Mouse (Mus musculus) heart, postnatal 14 days (tissue): Measurements from ENCODE around the gene Pdk1. TPM values are rescaled to one million over a fixed set of nuclear protein-coding genes. Genes with fewer than 3 reads are reported as not detected.

Source experiments
- DNase-seq, 2 experiments: peaks; one replicate each; pipeline ENCODE4 v3.0.0; 2021 to 2022
- intact Hi-C: fragments of 180-260 bp; cut with DNase I; formaldehyde crosslinking; loops from one replicate; pipeline ENCODE4 v1.15.1; 2025
- total RNA-seq, 2 experiments: library from RNA; stranded (reverse); gene quantifications; 2 replicates each; pipeline ENCODE4 v1.2.3; 2021

The Pdk1 gene
- total RNA-seq, 2 experiments from 2014 or later: 98.2 to 107 TPM

DNA sequence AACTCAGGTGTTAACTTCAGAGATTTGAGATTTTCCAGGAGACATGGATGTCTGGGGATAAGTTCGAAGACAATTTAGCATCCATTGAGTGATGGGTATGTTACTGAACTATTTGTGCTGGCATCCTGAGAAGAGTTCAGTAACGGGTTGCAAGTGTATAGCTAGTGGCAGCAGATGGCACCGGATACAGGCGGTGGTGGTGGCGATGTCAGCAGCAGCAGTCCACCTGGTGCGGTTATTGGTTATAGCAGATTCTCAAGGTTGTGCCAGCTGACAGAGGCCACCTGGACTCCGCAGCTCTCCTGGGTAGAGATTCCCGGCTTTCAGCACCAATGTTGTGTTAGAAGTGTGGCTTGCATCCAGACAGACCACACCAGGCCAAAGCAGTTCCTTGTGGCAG lies 61.0 kb downstream of the Pdk1 start:
- DNase-seq: no peak
- intact Hi-C loops: no loop called here

GRCm38 (mm10) chr2:71936711-71937110 lies 63.7 kb downstream of the Pdk1 start:
- intact Hi-C loops: no loop called here
- no peak for DNase-seq

DNA sequence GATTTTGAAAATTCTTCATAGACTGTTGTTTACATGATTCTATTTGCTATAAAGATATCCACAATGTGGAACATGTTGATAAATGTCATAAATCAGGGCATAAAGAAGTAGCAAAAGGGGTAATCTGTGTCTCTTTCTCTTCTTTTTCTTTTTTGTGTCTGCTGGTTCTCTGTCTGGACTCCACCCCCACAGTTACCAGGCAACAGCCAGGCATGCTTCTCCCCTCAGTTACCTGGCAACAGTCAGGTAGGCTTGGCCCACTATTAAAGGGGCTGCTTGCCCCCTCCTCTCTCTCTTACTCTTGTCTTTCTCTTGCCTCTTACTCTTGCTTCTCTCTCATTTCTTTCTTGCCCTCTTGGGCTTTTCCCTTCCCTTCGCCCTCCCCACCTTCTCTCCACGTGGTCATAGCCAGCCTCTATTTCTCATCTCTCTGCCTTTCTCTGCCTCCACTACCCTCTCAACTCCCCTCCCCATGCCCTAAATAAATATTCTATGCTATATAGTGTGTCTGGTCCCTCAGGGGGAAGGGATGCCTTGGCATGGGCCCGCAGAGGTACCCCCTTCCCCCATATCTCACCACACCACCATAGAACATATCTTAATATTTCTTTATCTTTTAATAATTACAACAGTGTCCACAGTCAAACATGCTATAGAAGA lies 64.8 kb downstream of the Pdk1 start:
- intact Hi-C loops: no loop called here
- no peak for DNase-seq

DNA sequence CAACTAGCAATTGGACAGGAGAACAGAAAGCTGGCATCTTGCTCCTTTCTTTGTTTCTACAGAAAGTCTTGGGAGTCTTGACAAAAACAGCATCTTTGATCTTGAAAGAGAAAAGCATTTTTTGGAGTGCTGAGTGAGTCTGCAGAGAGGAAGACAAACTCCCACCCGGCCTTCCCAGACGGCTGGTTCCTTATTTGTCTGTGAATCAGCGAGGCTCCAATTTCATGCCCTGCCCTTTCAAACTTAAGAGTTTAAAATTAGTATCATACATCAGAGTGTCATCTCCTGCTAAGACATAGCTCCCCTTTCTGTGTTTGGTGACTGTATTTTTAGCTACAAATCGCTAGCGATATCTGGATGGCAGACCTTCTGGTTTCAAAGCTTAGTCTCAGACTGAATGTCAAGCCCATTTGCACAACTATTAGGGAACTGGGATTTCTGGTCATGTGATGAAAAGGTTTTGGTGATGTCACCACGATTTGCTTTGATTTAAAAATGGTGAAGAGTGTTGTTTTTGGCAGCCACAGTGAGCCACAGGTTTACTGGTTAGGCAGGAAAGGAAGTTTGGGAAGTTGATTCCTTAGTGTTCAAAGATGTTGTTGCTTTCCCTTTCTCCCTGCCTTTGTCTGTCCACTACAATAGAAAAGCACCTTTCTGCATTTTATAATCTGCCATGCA lies 65.8 kb downstream of the Pdk1 start:
- intact Hi-C loops: no loop called here

GRCm38 (mm10) chr2:71941005-71941720 lies 68.1 kb downstream of the Pdk1 start:
- intact Hi-C loops: no loop called here
- DNase-seq: no peak

More for the DNA sequence above, 65.8 kb downstream of the Pdk1 start:
- no peak for DNase-seq

DNA sequence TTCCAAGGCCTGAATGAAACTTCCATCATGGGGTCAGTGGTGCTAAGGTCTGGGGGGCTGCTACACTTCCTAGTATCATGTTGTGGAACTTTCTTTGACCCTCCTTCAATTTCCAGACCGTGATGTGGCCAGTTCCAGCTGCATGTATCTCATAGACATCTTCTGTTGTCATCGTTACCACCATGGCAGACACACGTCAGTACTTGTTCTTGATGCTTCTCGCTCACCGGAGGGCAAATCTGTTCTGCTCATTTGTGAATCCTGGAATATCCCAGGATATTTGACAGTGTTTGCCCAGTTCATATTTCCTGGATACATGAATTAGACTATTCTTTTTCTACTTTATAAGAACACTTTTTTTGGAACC lies 68.7 kb downstream of the Pdk1 start:
- no peak for DNase-seq
- intact Hi-C loops: no loop called here

DNA sequence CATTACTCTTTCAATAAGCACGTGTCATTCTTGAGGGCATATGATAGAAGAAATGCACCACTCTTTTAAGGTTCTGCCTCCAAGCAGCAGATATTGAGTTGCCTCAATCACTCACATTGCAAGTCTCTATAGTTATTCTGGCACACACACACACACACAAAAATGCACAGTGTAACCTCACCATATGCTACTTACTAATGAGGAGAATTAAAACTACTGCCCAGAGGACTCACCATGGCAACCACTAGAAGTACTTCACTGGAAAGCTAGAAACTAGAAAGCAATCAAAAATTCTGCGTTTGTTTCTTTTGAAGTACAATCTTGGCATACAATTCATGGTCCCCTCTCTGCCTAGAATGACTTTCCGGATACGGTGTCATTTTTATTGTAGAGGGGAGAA lies 78.2 kb downstream of the Pdk1 start:
- DNase-seq: no peak
- intact Hi-C loops: loop anchor here (10.0 kb wide), 1 partner anchor 356 kb away; no protein-coding TSS in a partner anchor

Other genes starting within 250 kb of the Pdk1 start
- gene Itga6, start 127.6 kb upstream of the Pdk1 start, total RNA-seq: 10 to 100 TPM; 79.2 to 80.7 TPM
- gene Rapgef4, start 108.0 kb downstream of the Pdk1 start, total RNA-seq: 10 to 100 TPM; 18.9 to 19.3 TPM